Mouse (Mus musculus) midbrain, embryonic 15.5 days (tissue): ENCODE data around the gene Tmod3. TPM values are rescaled to one million over a fixed set of nuclear protein-coding genes. Genes with fewer than 3 reads are reported as not detected.
"Not testable (repeated sequence)": the region's sequence is repeated elsewhere in the genome, so short reads cannot be mapped to it uniquely, and the experiment has no call there.

Experiments used
- ATAC-seq: fragments of 200-750 bp; cut with Nextera tagmentation; replicated peaks from 2 replicates; pipeline ENCODE4 v1.8.0; 2017; ENCODE audit warnings: moderate TSS enrichment
- H3K27ac ChIP-seq: fragments of 300-500 bp; sonication (generic); 2 replicates; pipeline ENCODE4 v1.5.1; 2015; ENCODE audit warnings: mild to moderate bottlenecking, inconsistent platforms
- H3K27me3 ChIP-seq: fragments of 300-500 bp; sonication (generic); replicated peaks from 2 replicates; pipeline ENCODE4 v1.6.1; 2015; ENCODE audit warnings: inconsistent platforms
- H3K36me3 ChIP-seq: fragments of 300-500 bp; sonication (generic); replicated peaks from 2 replicates; pipeline ENCODE4 v1.6.1; 2015; ENCODE audit warnings: inconsistent platforms
- H3K4me1 ChIP-seq: fragments of 300-500 bp; sonication (generic); 2 replicates; pipeline ENCODE4 v1.6.1; 2015; ENCODE audit warnings: inconsistent platforms
- H3K4me2 ChIP-seq: fragments of 300-500 bp; sonication (generic); 2 replicates; pipeline ENCODE4 v1.6.1; 2015; ENCODE audit warnings: inconsistent platforms, mild to moderate bottlenecking, moderate library complexity
- H3K4me3 ChIP-seq: fragments of 300-500 bp; sonication (generic); 2 replicates; pipeline ENCODE4 v1.5.1; 2015; ENCODE audit warnings: mild to moderate bottlenecking, inconsistent platforms
- H3K9ac ChIP-seq: fragments of 300-500 bp; sonication (generic); 2 replicates; pipeline ENCODE4 v1.6.1; 2015; ENCODE audit warnings: mild to moderate bottlenecking, inconsistent platforms
- H3K9me3 ChIP-seq: fragments of 300-500 bp; sonication (generic); 2 replicates; pipeline ENCODE4 v1.6.1; 2016; ENCODE audit warnings: inconsistent platforms
- whole genome bisulfite sequencing: fragments of 180-500 bp; shearing (Covaris S2); methylation state at CpG from one replicate; pipeline ENCODE4 v1.1.7; 2015; ENCODE audit warnings: mixed read lengths; 5-methylcytosine and 5-hydroxymethylcytosine counted together
- polyA plus RNA-seq: library from polyadenylated mRNA; unstranded; fragments of >200 nt; fragmentation: Nextera tagmentation; extraction: Ambion mirVana; gene quantifications from 2 replicates; pipeline ENCODE4 v1.2.1, GENCODE M21; 2015

Gene Tmod3
- polyA plus RNA-seq, 1 experiment from 2014 or later: 76.5 TPM

DNA sequence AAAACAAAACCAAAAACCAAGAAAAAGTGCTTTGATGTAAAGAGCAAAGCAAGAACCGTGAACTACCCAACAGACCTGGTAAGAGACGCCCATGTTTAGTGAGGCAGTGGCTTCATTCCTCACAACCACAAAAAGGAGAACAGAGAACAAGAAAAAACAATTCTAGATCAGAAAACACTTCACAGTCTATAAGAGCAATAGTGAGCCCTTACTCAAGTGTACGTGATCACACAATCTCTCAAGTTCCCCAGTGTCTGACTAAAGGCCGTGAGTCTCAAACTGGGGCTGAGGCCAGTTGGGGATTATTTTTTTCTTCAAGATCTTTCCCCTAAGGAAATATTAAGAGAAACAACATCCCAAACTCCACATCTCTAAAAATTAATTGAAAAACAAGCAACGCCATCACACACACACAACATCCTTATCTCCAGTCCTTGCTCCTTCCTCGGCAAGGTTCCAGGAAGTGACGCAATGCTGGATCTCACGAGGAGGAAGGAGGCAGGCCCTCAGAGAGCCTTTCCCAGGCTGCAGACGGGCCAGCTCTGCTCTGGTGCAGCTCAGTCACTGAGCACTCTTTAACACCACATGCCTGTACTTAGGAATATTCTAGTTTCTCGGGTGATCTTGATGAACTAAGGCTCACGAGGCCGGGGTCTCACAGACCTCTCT is 12.4 kb downstream of the Tmod3 start:
- ATAC-seq: no peak
- H3K4me2 ChIP-seq: no peak overlapping the region
- H3K9me3 ChIP-seq: no peaks in the 10 kb centered on the region
- no peaks in the 10 kb centered on the region for H3K36me3 ChIP-seq
- H3K27ac ChIP-seq: no peak overlapping the region
- no peaks in the 10 kb centered on the region for H3K27me3 ChIP-seq
- H3K4me3 ChIP-seq: no peak overlapping the region
- no peak overlapping the region for H3K9ac ChIP-seq
- 85% methylated on average over 12 of the region's 12 CpGs for WGBS
- H3K4me1 ChIP-seq: no peaks in the 10 kb centered on the region

DNA sequence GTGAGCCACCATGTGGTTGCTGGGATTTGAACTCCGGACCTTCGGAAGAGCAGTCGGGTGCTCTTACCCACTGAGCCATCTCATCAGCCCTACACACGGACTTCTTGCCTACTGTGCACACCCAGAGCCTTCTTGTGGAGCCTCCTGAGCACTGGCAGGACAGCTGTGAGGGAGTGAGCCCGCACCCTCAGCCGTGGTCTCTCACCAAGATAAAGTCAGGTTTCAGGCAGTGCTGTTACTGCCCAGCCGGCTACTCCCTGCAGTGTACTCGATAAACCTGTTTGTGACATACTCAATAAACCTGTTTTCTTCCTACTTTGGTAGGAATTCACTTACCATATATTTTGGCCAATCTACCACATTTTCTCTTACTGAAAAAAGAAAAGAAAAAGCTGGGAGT is 13.9 kb downstream of the Tmod3 start:
- H3K4me1 ChIP-seq: peaks cover 4% of the 10 kb centered on the region; the same call in 1 of the 2 replicates
- H3K27ac ChIP-seq: no peak overlapping the region
- H3K9ac ChIP-seq: no peak overlapping the region
- H3K9me3 ChIP-seq: no peaks in the 10 kb centered on the region
- no peaks in the 10 kb centered on the region for H3K27me3 ChIP-seq
- H3K4me3 ChIP-seq: no peak overlapping the region
- no peaks in the 10 kb centered on the region for H3K36me3 ChIP-seq
- no peak for ATAC-seq
- 90% methylated on average over 8 of the region's 8 CpGs for WGBS
- no peak overlapping the region for H3K4me2 ChIP-seq

DNA sequence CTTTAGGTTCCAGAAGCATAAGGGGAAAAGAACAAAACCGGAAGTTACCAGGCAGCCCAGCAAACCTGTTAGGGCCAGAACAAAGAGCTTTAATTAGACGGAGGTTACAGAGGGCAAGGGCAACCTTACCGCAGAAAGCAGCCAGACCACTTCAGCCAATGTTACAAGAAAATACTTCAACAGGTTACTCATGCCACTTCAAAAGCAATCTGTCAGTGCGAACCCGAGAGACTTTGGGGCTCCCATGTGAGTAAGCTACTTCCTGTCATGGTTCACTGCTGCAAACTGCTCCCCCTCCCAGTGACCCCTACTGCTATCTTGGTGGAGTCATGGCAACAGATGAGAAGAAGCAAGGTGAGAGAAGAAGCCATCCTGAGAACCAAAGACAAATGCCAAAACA is 18.0 kb downstream of the Tmod3 start:
- Histone ChIP-seq H3K9ac (no peak overlapping the region), H3K27ac (no peak overlapping the region), H3K4me1 (peaks cover 7% of the 10 kb centered on the region; the same call in 1 of the 2 replicates), H3K9me3 (no peaks in the 10 kb centered on the region), H3K36me3 (no peaks in the 10 kb centered on the region), H3K4me2 (no peak overlapping the region), H3K27me3 (no peaks in the 10 kb centered on the region), H3K4me3 (no peak overlapping the region)
- ATAC-seq: no peak
- WGBS: 21% methylated on average over 5 of the region's 5 CpGs

DNA sequence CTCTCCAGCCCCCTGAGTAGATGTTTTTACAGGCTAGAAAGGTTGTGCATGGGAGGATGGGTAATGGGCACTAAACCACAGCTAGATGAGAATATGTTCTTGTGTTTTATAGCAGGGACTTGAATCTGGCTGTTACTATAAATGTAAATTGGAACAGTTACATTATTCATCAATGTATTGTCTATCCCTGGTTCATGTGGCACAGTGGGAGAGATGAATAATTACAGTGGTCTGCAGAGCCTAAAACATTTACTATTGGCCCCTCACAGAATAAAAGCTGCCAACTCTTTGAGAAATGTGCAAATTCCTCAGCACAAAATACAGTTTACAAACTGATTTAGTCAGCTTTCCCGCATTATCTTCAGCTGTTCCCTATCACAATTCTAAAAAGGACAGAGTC is 23.0 kb downstream of the Tmod3 start:
- 0 out of 2 replicates have a peak overlapping the region, but pooled peaks have one; percentile 41 for H3K27ac ChIP-seq
- H3K36me3 ChIP-seq: no peaks in the 10 kb centered on the region
- H3K9ac ChIP-seq: no peak overlapping the region
- no peaks in the 10 kb centered on the region for H3K27me3 ChIP-seq
- WGBS: 69% methylated on average over 1 of the region's 1 CpGs
- no peaks in the 10 kb centered on the region for H3K9me3 ChIP-seq
- no peak for ATAC-seq
- H3K4me2 ChIP-seq: no peak overlapping the region
- H3K4me3 ChIP-seq: no peak overlapping the region
- peaks cover 4% of the 10 kb centered on the region; the same call in 1 of the 2 replicates for H3K4me1 ChIP-seq

DNA sequence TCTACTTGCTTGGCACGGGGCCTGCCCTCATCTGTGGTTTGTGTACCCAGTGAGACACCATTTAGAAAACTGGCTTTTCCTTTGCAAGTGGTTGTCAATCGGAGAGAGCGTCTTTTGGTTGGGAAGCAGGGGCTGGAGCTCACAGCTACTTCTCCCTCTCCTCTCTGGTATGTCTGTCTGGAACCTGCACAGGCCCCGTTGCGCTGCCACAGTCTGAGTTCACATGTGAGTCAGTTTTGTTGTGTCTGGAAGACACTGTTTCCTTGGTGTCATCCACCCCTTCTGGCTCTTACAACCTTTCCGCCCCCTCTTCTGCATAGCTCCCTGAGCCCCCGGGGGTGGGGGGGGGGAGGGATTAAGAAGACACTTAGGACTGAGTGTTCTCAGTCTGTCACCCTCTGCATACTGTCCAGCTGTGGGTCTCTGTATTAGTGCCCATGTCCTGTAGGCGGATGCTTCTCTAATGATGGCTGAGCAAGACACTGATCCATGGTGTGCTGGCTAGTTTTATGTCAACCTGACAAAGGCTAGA is 25.0 kb downstream of the Tmod3 start:
- H3K27ac ChIP-seq: no peak overlapping the region
- 93% methylated on average over 8 of the region's 8 CpGs for WGBS
- ATAC-seq: no peak

DNA sequence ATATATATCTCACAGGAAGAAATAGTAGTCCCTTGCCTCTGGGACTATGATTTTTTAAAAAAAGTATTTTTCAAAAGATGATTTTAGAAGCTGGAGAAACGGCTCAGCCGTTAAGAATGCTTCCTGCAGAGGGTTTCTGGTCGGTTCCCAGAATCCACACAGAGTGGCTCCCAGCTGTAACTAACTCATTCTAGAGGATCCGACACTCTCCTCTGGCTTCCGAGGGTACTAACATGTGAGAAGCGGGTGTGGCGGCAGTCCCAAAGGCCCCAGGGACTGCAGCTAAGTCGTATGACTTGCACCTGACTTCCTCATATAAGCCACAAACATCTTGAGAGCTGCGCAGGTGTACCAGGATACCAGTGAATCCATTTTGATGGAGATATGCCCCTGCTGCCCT is 26.5 kb downstream of the Tmod3 start:
- H3K4me2 ChIP-seq, H3K36me3 ChIP-seq, H3K9ac ChIP-seq, H3K4me1 ChIP-seq, H3K4me3 ChIP-seq, H3K27me3 ChIP-seq, H3K9me3 ChIP-seq, H3K27ac ChIP-seq, ATAC-seq: not testable (repeated sequence)
- WGBS: 78% methylated on average over 9 of the region's 9 CpGs

More for the DNA sequence above, 25.0 kb downstream of the Tmod3 start:
- no peaks in the 10 kb centered on the region for H3K9me3 ChIP-seq
- H3K4me1 ChIP-seq: peaks cover 4% of the 10 kb centered on the region; the same call in 1 of the 2 replicates
- peaks cover 5% of the 10 kb centered on the region; the same call in 1 of the 2 replicates for H3K36me3 ChIP-seq
- H3K4me3 ChIP-seq: no peak overlapping the region
- no peak overlapping the region for H3K4me2 ChIP-seq
- no peak overlapping the region for H3K9ac ChIP-seq
- H3K27me3 ChIP-seq: no peaks in the 10 kb centered on the region

DNA sequence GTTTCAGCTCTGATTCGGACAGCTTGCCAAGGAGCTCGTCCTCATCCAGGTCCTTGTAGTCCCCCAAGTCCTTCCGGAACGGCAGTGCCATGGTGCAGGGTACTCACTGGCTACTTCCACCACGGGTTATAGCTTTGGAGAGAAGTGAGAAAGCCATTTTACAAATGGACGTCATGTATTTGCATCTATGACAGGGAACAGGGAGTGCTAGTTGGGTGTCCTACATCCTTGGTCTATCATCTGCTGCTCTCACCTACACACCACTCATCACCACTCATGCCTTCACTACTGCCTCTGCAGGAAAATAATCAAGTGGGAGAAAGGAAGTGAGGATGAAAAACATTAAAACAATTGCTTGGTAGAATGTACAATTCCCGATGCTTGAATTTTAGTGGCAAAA is 27.0 kb downstream of the Tmod3 start:
- H3K4me1 ChIP-seq: peaks cover 4% of the 10 kb centered on the region; the same call in 1 of the 2 replicates
- WGBS: 95% methylated on average over 7 of the region's 7 CpGs
- ATAC-seq: no peak

DNA sequence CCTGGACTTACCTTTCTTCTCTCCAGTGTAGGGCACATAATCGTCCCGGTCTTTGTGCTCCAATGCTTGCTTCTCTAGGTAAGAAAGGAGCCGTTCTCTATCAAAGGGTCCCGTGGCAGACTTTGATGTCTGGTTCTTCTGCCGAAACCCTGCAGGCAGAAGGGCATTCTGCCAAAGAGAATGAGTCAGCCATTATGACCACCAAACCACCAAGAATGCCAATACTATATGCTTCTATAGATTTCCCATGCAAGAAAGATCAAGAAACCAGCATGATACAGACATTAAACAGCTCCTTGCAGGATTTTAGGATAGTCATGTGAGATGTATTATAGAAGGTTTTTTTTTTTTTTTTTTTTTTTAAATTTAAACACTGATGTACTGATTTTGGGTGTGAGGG is 30.1 kb downstream of the Tmod3 start:
- no peak overlapping the region for H3K9ac ChIP-seq
- no peak for ATAC-seq
- no peaks in the 10 kb centered on the region for H3K9me3 ChIP-seq
- no peaks in the 10 kb centered on the region for H3K27me3 ChIP-seq
- peaks cover 8% of the 10 kb centered on the region; the same call in 1 of the 2 replicates for H3K36me3 ChIP-seq
- H3K4me2 ChIP-seq: no peak overlapping the region
- H3K4me1 ChIP-seq: no peaks in the 10 kb centered on the region
- H3K27ac ChIP-seq: no peak overlapping the region
- WGBS: 59% methylated on average over 5 of the region's 5 CpGs
- no peak overlapping the region for H3K4me3 ChIP-seq

More for the DNA sequence above, 27.0 kb downstream of the Tmod3 start:
- H3K36me3 ChIP-seq: peaks cover 8% of the 10 kb centered on the region; the same call in 1 of the 2 replicates
- no peak overlapping the region for H3K27ac ChIP-seq
- no peaks in the 10 kb centered on the region for H3K27me3 ChIP-seq
- no peak overlapping the region for H3K9ac ChIP-seq
- H3K4me2 ChIP-seq: no peak overlapping the region
- no peaks in the 10 kb centered on the region for H3K9me3 ChIP-seq
- no peak overlapping the region for H3K4me3 ChIP-seq

DNA sequence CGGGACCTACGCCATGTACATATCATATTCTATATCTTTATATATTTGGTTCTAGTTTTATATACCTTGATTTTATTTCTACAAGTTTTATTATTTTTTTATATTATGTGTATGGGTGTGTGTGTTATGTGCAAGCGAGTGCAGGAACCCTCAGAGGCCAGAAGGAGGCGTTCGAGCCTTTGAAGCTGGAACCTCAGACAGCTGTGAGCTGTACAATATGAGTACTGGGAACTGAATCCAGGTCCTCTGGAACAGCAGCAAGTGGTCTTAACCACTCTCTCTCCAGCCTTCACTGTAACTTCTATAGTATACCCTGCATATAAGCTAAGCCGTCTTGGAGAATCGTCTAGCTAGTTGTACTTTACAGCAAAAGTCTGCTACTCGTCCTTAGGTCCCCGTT is 31.4 kb downstream of the Tmod3 start:
- ATAC-seq: no peak
- WGBS: 97% methylated on average over 9 of the region's 9 CpGs
- Histone ChIP-seq H3K27ac (no peak overlapping the region), H3K9me3 (no peaks in the 10 kb centered on the region), H3K27me3 (no peaks in the 10 kb centered on the region), H3K4me2 (no peak overlapping the region), H3K4me3 (no peak overlapping the region), H3K36me3 (peaks cover 8% of the 10 kb centered on the region; the same call in 1 of the 2 replicates), H3K9ac (no peak overlapping the region), H3K4me1 (no peaks in the 10 kb centered on the region)

DNA sequence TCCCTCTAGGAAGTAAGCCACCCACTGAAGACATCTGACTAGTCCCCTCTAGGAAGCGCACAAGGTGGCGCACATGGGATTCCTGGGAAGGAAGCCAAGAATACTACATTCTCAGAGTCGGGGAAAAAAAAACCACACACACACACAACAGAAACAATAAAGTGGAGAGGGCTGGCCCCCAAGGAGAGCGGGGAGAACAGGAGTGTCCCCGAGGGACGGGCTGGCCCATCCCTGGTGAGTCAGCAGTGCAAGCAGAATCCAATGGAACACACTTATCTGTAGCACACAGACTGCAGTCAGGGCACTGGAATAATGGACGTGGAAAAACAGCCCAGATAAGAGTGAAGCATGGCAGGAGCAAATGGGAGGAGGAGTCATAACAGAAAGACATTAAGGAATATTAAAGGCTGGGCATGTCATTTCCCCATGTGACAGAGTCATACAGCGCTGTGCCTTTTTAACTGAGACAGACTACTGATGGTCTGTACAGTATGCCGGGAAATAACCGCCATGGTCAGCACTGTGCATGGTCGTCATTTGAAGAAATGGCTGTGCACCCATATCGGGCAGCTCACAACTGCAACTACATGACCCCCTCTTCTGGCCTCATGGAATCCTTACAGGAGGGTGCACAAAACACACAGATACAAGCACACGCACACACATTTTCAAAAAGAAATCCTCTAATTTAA is 31.9 kb downstream of the Tmod3 start:
- no peak overlapping the region for H3K4me3 ChIP-seq
- 81% methylated on average over 13 of the region's 13 CpGs for WGBS
- no peaks in the 10 kb centered on the region for H3K27me3 ChIP-seq
- ATAC-seq: 0 out of 2 replicates have a peak, but pooled peaks have one; percentile 48
- H3K36me3 ChIP-seq: peaks cover 8% of the 10 kb centered on the region; the same call in 1 of the 2 replicates
- H3K9ac ChIP-seq: no peak overlapping the region
- no peak overlapping the region for H3K27ac ChIP-seq
- no peaks in the 10 kb centered on the region for H3K4me1 ChIP-seq
- H3K4me2 ChIP-seq: no peak overlapping the region
- no peaks in the 10 kb centered on the region for H3K9me3 ChIP-seq

DNA sequence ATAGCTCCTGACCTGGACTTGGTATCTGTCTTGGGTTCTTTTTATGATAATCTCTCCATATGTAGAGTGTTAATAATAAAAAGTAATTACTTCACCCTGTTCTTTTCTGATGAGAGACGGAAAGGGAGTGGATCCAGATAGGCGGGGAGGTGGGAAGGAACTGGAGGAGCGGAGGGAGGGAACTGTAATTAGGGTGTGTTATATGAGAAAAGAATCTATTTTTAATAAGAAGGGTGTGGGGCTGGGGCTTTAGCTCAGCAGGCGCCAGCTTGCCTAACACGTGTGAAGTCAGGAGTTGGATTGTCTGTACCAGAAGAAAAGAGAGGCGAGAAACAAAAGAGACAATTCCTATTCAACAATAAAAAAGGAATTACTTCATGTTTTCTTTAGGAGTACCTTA is 35.8 kb downstream of the Tmod3 start:
- H3K9me3 ChIP-seq: no peaks in the 10 kb centered on the region
- no peak overlapping the region for H3K27ac ChIP-seq
- no peak overlapping the region for H3K4me2 ChIP-seq
- ATAC-seq: no peak
- H3K36me3 ChIP-seq: 0 out of 2 replicates have a peak, but pooled peaks cover 3% of the 10 kb centered on the region
- no peaks in the 10 kb centered on the region for H3K4me1 ChIP-seq
- 45% methylated on average over 6 of the region's 6 CpGs for WGBS
- no peak overlapping the region for H3K4me3 ChIP-seq
- H3K9ac ChIP-seq: no peak overlapping the region
- H3K27me3 ChIP-seq: no peaks in the 10 kb centered on the region

DNA sequence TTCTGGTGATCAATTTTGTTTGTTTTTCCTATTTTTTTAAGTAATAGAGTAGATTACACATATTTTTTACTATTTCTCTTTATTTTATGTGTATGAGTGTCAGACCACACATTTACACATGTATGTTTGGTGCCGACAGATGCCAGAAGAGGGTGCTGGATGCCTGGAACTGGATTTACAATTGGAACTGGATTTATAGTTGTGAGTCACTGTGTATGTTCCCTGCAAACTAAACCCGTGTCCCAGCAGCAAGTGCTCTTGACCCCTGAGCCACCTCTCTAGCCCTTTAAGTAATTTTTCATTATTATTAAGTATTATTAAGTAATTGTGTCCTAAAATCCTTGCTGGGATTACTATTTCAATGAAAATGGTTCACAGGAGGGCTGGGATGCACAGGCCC is 37.2 kb downstream of the Tmod3 start:
- no peaks in the 10 kb centered on the region for H3K9me3 ChIP-seq
- H3K27ac ChIP-seq: no peak overlapping the region
- no peaks in the 10 kb centered on the region for H3K4me1 ChIP-seq
- no peak for ATAC-seq
- no peaks in the 10 kb centered on the region for H3K36me3 ChIP-seq
- no peak overlapping the region for H3K9ac ChIP-seq
- WGBS: 76% methylated on average over 2 of the region's 2 CpGs
- H3K4me3 ChIP-seq: no peak overlapping the region
- no peaks in the 10 kb centered on the region for H3K27me3 ChIP-seq
- H3K4me2 ChIP-seq: no peak overlapping the region
